Mouse (Mus musculus) heart, postnatal 14 days (tissue): ENCODE measurements around the gene Ssh1. TPM values are rescaled to one million over a fixed set of nuclear protein-coding genes. Genes with fewer than 3 reads are reported as not detected.

Experiments
- DNase-seq, 2 experiments: peaks; one replicate each; pipeline ENCODE4 v3.0.0; 2021 to 2022
- intact Hi-C: fragments of 180-260 bp; cut with DNase I; formaldehyde crosslinking; loops from one replicate; pipeline ENCODE4 v1.15.1; 2025
- long read RNA-seq, 2 experiments: library from polyadenylated mRNA; stranded (forward); transcript quantifications; one replicate each; pipeline ENCODE4 v2.0.0; 2021
- total RNA-seq, 2 experiments: library from RNA; stranded (reverse); gene quantifications; 2 replicates each; pipeline ENCODE4 v1.2.3; 2021

Ssh1 gene
- total RNA-seq: 10 to 100 TPM; 13.0 to 13.9 TPM
- long read RNA-seq, experiment 1, full-length matches to known transcripts: 2 of 17 reads
- long read RNA-seq, experiment 1, partial matches to known transcripts: 11 of 17 reads
- long read RNA-seq, experiment 1, other reads (novel, unspliced or antisense): 4 of 17 reads
- long read RNA-seq, experiment 2, full-length matches to known transcripts: 1 of 12 reads
- long read RNA-seq, experiment 2, partial matches to known transcripts: 4 of 12 reads
- long read RNA-seq, experiment 2, other reads (novel, unspliced or antisense): 7 of 12 reads

GRCm38 (mm10) chr5:113993487-113994465 lies at the start of gene Ssh1:
Gene Ssh1 (minus strand): TSS chr5:113993894.
- intact Hi-C loops: loop anchor here (2.0 kb wide), 1 partner anchor 35 kb away; no protein-coding TSS in a partner anchor

GRCm38 (mm10) chr5:114041327-114041930 lies 47.7 kb upstream of the Ssh1 start:
- DNase-seq: peak; percentile 20 to 37
- intact Hi-C loops: no loop called here

More at GRCm38 (mm10) chr5:113993487-113994465, at the start of gene Ssh1:
- peak; percentile 96 to 98 for DNase-seq

DNA sequence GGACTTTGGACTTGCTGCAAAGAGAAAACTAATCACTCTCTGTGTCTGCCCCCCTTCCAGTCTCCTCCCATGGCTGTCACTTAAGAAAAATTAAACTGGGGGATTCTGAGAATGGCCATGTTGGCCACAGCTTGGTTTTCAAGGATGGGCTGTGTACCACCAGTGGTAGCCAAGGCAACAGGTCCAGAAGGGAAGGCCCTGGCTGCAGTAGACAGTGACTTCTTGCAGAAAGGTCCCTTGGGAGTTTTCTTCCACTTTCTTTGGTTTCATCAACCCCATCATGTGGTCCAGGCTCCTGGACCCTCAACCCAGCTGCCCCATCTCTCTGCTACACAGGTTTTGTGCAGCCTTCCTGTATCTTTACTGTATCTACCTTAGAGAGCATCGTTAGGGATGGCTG lies 47.2 kb upstream of the Ssh1 start:
- intact Hi-C loops: no loop called here
- no peak for DNase-seq

GRCm38 (mm10) chr5:114040508-114040907 lies 46.8 kb upstream of the Ssh1 start:
- intact Hi-C loops: no loop called here

DNA sequence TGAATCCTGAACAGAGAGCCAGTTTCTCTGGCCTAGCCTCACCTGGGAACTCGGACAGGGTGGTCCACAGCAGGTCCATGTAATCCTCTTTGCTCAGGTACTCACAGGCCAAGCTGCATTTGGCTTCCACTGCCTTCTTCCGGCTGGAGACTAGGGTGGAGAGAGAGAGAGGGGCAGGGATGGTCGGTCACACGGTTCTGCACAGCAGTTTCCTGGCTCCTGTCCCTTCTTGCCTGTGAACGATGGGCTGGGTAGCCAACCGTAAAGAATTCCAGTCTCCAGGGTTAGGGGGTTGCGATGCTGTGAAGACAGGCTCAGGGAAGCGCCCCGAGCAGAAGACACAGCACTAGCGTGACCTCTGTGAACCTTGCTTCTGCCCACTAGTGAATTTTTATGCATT lies 41.4 kb upstream of the Ssh1 start:
- intact Hi-C loops: no loop called here
- DNase-seq: no peak

More at GRCm38 (mm10) chr5:114040508-114040907, 46.8 kb upstream of the Ssh1 start:
- DNase-seq: no peak

- intact Hi-C loops: no loop called here
- no peak for DNase-seq
These were observed 40.7 kb upstream of the Ssh1 start for GRCm38 (mm10) chr5:114034393-114034792.

GRCm38 (mm10) chr5:114032161-114032763 lies 38.6 kb upstream of the Ssh1 start:
- DNase-seq: no peak
- intact Hi-C loops: no loop called here

DNA sequence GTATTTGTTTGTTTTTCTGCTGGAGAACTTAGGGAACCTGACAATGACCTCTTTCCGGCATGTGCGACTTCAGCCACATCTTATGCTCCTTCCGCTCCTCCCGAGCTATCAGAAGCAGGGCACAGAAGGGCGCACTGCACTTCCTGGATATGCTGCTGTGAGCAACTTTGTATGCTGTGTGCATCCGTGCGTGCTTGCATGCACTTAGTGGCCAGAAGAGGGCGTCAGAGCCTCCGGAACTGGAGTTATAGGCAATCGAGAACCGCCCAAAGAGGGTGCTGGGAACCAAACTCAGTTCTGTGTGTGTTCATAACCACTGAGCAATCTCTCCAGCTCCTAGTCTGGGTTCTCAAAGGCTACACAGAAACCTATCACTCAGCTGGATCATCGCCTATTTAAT lies 37.0 kb upstream of the Ssh1 start:
- intact Hi-C loops: no loop called here
- no peak for DNase-seq

DNA sequence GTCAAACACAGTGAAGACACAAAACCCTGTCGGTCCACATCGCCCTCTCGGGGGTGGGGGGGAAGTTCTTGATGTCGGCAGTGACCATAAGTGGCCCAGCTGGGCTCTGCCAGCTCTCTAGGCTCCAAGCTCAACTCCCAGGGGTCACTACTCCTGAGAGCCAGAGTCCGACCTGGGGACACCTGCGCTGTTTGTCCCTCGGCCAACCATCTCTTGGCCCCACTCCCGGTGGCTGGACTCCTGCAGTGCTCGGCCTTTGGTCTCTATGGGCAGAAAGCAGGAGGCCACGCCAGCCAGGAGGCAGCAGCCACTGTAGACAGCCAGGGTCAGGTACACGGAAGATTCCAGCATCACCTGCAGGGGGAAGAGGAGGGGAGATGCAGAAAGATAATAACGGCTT lies 34.4 kb upstream of the Ssh1 start:
- DNase-seq: no peak
- intact Hi-C loops: no loop called here

DNA sequence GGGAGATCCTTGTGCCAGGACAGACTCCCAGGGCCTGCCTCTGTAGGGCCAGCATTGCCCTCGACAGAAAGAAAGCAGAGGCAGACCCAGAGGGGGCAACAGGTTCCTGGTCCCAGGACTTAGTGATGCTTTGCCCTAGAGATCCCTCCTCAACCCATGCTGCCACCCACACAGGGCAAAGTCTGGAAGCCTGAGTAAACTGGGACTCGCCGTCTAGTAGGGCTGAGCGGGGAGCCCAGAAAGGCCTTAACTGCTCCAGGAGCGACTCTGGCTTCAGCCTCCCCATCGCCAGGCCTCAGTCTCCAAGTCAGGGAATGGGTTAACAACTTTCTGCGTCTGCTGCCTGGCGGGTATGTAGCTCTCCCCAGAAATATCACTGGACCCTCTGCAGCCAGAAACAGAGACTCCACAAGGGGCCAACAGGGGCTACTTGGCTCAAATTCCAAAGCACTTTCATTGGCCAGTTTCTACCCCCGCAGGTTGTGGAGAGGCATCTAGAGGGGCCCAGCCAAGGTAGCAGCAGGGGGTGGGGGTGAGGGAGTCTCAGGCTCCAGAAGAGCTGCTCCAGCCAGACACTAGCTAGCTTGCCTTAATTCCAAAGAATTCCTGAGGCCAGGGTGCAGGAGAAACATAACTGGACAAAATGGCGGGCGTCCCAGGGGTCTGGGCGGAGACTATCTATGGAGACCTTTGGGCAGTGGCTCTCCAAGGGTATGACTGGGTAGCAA lies 33.7 kb upstream of the Ssh1 start:
- no peak for DNase-seq
- intact Hi-C loops: no loop called here

- DNase-seq: no peak
These were observed 31.2 kb upstream of the Ssh1 start for GRCm38 (mm10) chr5:114024885-114025284.

GRCm38 (mm10) chr5:114024390-114024789 lies 30.7 kb upstream of the Ssh1 start:
- intact Hi-C loops: no loop called here
- DNase-seq: no peak

More at GRCm38 (mm10) chr5:114024885-114025284, 31.2 kb upstream of the Ssh1 start:
- intact Hi-C loops: no loop called here

GRCm38 (mm10) chr5:114015121-114015520 lies 21.4 kb upstream of the Ssh1 start:
- DNase-seq: peak in 1 of 2 experiments; percentile 36
- intact Hi-C loops: no loop called here

GRCm38 (mm10) chr5:114009049-114009448 lies 15.4 kb upstream of the Ssh1 start:
- no peak for DNase-seq
- intact Hi-C loops: no loop called here

DNA sequence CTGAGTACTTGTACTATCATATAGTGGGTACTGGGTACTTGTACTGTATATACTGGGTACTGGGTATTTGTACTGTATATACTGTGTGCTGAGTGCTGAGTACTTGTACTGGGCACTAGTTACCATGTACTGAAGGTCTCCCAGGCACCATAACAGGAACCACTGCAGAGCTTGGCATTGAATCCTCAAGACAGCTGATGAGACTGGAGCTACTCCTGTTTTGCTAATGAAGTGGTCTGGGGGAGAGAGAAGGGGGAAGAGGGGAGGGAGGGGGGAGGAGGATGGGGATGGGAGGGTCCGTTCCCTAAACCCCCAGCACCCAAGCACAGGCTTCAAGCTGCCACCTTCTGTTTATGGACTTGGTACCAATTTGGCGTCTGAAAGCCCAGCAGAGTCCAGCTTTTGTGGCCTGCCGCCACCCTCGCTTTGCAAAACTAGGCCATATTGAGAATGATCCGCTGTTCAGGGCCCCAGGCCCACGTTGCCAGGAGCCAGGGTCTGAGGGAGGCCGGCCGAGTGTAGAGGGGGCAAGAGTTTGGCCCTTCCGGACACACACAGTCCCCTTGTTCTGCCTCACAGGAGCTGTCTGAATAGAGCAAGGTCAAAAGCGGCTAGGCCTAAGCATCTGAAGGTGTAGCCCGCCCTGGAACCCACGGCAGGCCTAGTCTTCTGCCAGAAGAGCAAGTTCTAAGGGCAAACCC lies 14.2 kb upstream of the Ssh1 start:
- intact Hi-C loops: no loop called here
- no peak for DNase-seq

- no peak for DNase-seq
These were observed 13.3 kb upstream of the Ssh1 start for GRCm38 (mm10) chr5:114006974-114007373.

DNA sequence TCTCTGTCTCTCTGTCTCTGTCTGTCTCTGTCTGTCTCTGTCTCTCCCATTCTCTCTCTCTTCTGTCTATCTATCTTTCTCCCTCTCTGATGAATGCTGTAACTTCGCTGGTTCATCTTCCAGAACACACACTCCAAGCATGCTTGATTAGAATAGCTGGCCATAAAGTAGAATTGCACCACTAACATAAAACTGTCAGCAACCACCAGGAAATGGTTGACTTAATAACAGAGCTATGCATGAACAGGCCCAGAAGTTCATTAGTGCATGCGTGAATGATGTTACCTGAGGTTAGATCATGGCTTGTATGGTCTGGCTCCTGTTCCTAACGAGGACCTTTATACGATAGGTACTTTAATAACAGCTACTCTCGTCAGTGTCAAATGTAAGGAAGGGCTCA lies 11.4 kb upstream of the Ssh1 start:
- DNase-seq: no peak
- intact Hi-C loops: no loop called here

More at GRCm38 (mm10) chr5:114006974-114007373, 13.3 kb upstream of the Ssh1 start:
- intact Hi-C loops: no loop called here

- intact Hi-C loops: no loop called here
- no peak for DNase-seq
These were observed 10.9 kb upstream of the Ssh1 start for GRCm38 (mm10) chr5:114004573-114004972.

GRCm38 (mm10) chr5:114003542-114003941 lies 9.8 kb upstream of the Ssh1 start, which contains the start of gene Dao:
Gene Dao (plus strand): TSS chr5:114003703.
- no peak for DNase-seq
- intact Hi-C loops: no loop called here
